Mouse (Mus musculus): ENCODE measurements at regions not wholly inside any gene's neighbourhood (a gene's known extent, or its start where the extent isn't known, plus 50 kb on each side); places are given as distances from the start of the nearest gene placed in this dataset.

GRCm38 (mm10) chr3:41480186-41480585 is 75.3 kb upstream of the Jade1 start:
- 58% methylated on average over 3 of the region's 3 CpGs for WGBS
- ATAC-seq (replicated peaks; ENCODE audit: low FRiP score, low read depth) (no peak), DNase-seq (ENCODE audit: low spot score) (no peak)
- no peak overlapping the region for H3K27ac ChIP-seq
- no peak overlapping the region for H3K9ac ChIP-seq (ENCODE audit: low read depth, low read length)
- no peak overlapping the region for H3K4me3 ChIP-seq (replicated peaks; ENCODE audit: low read depth, low read length)
- TF ChIP-seq CTCF (IDR thresholded peaks at IDR 0.05; ENCODE audit: low read depth) = no peak
- H3K27me3 ChIP-seq (ENCODE audit: insufficient read depth, low read length) = no peaks in the 10 kb centered on the region
- no peaks in the 10 kb centered on the region for H3K9me3 ChIP-seq (replicated peaks; ENCODE audit: low read length)
- no peaks in the 10 kb centered on the region for H3K4me1 ChIP-seq (replicated peaks; ENCODE audit: insufficient read depth, low read length)
- no peaks in the 10 kb centered on the region for H3K36me3 ChIP-seq (ENCODE audit: insufficient read depth, low read length)
- no peak overlapping the region for H3K4me2 ChIP-seq (ENCODE audit: low read length)

- Histone ChIP-seq H3K27me3 (ENCODE audit: insufficient read depth, low read length) (no peaks in the 10 kb centered on the region), H3K9ac (ENCODE audit: low read depth, low read length) (no peak overlapping the region), H3K27ac (no peak overlapping the region), H3K9me3 (replicated peaks; ENCODE audit: low read length) (no peaks in the 10 kb centered on the region), H3K4me3 (replicated peaks; ENCODE audit: low read depth, low read length) (no peak overlapping the region), H3K36me3 (ENCODE audit: insufficient read depth, low read length) (no peaks in the 10 kb centered on the region), H3K4me2 (ENCODE audit: low read length) (no peak overlapping the region), H3K4me1 (replicated peaks; ENCODE audit: insufficient read depth, low read length) (no peaks in the 10 kb centered on the region)
- DNase-seq (ENCODE audit: low spot score) (no peak), ATAC-seq (replicated peaks; ENCODE audit: low FRiP score, low read depth) (no peak)
- 89% methylated on average over 2 of the region's 2 CpGs for WGBS
- TF ChIP-seq CTCF (IDR thresholded peaks at IDR 0.05; ENCODE audit: low read depth) = no peak
Observed at GRCm38 (mm10) chr3:41478971-41479370, 76.6 kb upstream of the Jade1 start.

GRCm38 (mm10) chr3:41476516-41476915 is 79.0 kb upstream of the Jade1 start:
- 92% methylated on average over 6 of the region's 6 CpGs for WGBS
- no peak overlapping the region for H3K4me2 ChIP-seq (ENCODE audit: low read length)
- no peak overlapping the region for H3K9ac ChIP-seq (ENCODE audit: low read depth, low read length)
- TF ChIP-seq CTCF (IDR thresholded peaks at IDR 0.05; ENCODE audit: low read depth) = no peak
- H3K4me1 ChIP-seq (replicated peaks; ENCODE audit: insufficient read depth, low read length) = no peaks in the 10 kb centered on the region
- no peak overlapping the region for H3K4me3 ChIP-seq (replicated peaks; ENCODE audit: low read depth, low read length)
- H3K27me3 ChIP-seq (ENCODE audit: insufficient read depth, low read length) = no peaks in the 10 kb centered on the region
- no peaks in the 10 kb centered on the region for H3K9me3 ChIP-seq (replicated peaks; ENCODE audit: low read length)
- no peaks in the 10 kb centered on the region for H3K36me3 ChIP-seq (ENCODE audit: insufficient read depth, low read length)
- no peak for ATAC-seq (replicated peaks; ENCODE audit: low FRiP score, low read depth)
- H3K27ac ChIP-seq = no peak overlapping the region
- no peak for DNase-seq (ENCODE audit: low spot score)

GRCm38 (mm10) chr3:41472586-41472985 is 82.9 kb upstream of the Jade1 start:
- 90% methylated on average over 3 of the region's 3 CpGs for WGBS
- DNase-seq (ENCODE audit: low spot score) (no peak), ATAC-seq (replicated peaks; ENCODE audit: low FRiP score, low read depth) (no peak)
- no peaks in the 10 kb centered on the region for H3K9me3 ChIP-seq (replicated peaks; ENCODE audit: low read length)
- no peak overlapping the region for H3K4me3 ChIP-seq (replicated peaks; ENCODE audit: low read depth, low read length)
- no peaks in the 10 kb centered on the region for H3K4me1 ChIP-seq (replicated peaks; ENCODE audit: insufficient read depth, low read length)
- H3K27me3 ChIP-seq (ENCODE audit: insufficient read depth, low read length) = no peaks in the 10 kb centered on the region
- no peak overlapping the region for H3K9ac ChIP-seq (ENCODE audit: low read depth, low read length)
- H3K27ac ChIP-seq = no peak overlapping the region
- H3K36me3 ChIP-seq (ENCODE audit: insufficient read depth, low read length) = no peaks in the 10 kb centered on the region
- H3K4me2 ChIP-seq (ENCODE audit: low read length) = no peak overlapping the region
- TF ChIP-seq CTCF (IDR thresholded peaks at IDR 0.05; ENCODE audit: low read depth) = no peak

GRCm38 (mm10) chr3:41469106-41469505 is 86.4 kb upstream of the Jade1 start:
- H3K27ac ChIP-seq = no peak overlapping the region
- no peaks in the 10 kb centered on the region for H3K27me3 ChIP-seq (ENCODE audit: insufficient read depth, low read length)
- no peak for DNase-seq (ENCODE audit: low spot score)
- H3K4me2 ChIP-seq (ENCODE audit: low read length) = no peak overlapping the region
- H3K9ac ChIP-seq (ENCODE audit: low read depth, low read length) = no peak overlapping the region
- 42% methylated on average over 6 of the region's 6 CpGs for WGBS
- TF ChIP-seq CTCF (IDR thresholded peaks at IDR 0.05; ENCODE audit: low read depth) = no peak
- ATAC-seq (replicated peaks; ENCODE audit: low FRiP score, low read depth) = no peak
- H3K9me3 ChIP-seq (replicated peaks; ENCODE audit: low read length) = no peaks in the 10 kb centered on the region
- no peaks in the 10 kb centered on the region for H3K36me3 ChIP-seq (ENCODE audit: insufficient read depth, low read length)
- H3K4me1 ChIP-seq (replicated peaks; ENCODE audit: insufficient read depth, low read length) = no peaks in the 10 kb centered on the region
- no peak overlapping the region for H3K4me3 ChIP-seq (replicated peaks; ENCODE audit: low read depth, low read length)

- ATAC-seq (replicated peaks; ENCODE audit: low FRiP score, low read depth) = no peak
- no peak for TF ChIP-seq CTCF (IDR thresholded peaks at IDR 0.05; ENCODE audit: low read depth)
- Histone ChIP-seq H3K36me3 (ENCODE audit: insufficient read depth, low read length) (no peaks in the 10 kb centered on the region), H3K4me1 (replicated peaks; ENCODE audit: insufficient read depth, low read length) (no peaks in the 10 kb centered on the region), H3K4me3 (replicated peaks; ENCODE audit: low read depth, low read length) (no peak overlapping the region), H3K9me3 (replicated peaks; ENCODE audit: low read length) (no peaks in the 10 kb centered on the region), H3K4me2 (ENCODE audit: low read length) (no peak overlapping the region), H3K9ac (ENCODE audit: low read depth, low read length) (no peak overlapping the region), H3K27me3 (ENCODE audit: insufficient read depth, low read length) (no peaks in the 10 kb centered on the region), H3K27ac (no peak overlapping the region)
- DNase-seq (ENCODE audit: low spot score) = no peak
- WGBS = 76% methylated on average over 1 of the region's 1 CpGs
Observed at GRCm38 (mm10) chr3:41467857-41468256, 87.7 kb upstream of the Jade1 start.

- H3K9me3 ChIP-seq (replicated peaks; ENCODE audit: low read length) = no peaks in the 10 kb centered on the region
- H3K27me3 ChIP-seq (ENCODE audit: insufficient read depth, low read length) = no peaks in the 10 kb centered on the region
- no peak for TF ChIP-seq CTCF (IDR thresholded peaks at IDR 0.05; ENCODE audit: low read depth)
- H3K4me1 ChIP-seq (replicated peaks; ENCODE audit: insufficient read depth, low read length) = no peaks in the 10 kb centered on the region
- no peak overlapping the region for H3K27ac ChIP-seq
- DNase-seq (ENCODE audit: low spot score) (no peak), ATAC-seq (replicated peaks; ENCODE audit: low FRiP score, low read depth) (no peak)
- no peak overlapping the region for H3K4me3 ChIP-seq (replicated peaks; ENCODE audit: low read depth, low read length)
- WGBS = 64% methylated on average over 2 of the region's 2 CpGs
- H3K9ac ChIP-seq (ENCODE audit: low read depth, low read length) = no peak overlapping the region
- H3K36me3 ChIP-seq (ENCODE audit: insufficient read depth, low read length) = no peaks in the 10 kb centered on the region
- H3K4me2 ChIP-seq (ENCODE audit: low read length) = no peak overlapping the region
Observed at GRCm38 (mm10) chr3:41465893-41466292, 89.6 kb upstream of the Jade1 start.
